Mouse (Mus musculus) erythroblast, embryonic 14.5 days (primary cell): Measurements from ENCODE around the gene A730015C16Rik.

Experiments used
- GATA1 ChIP-seq: IDR thresholded peaks from 2 replicates; pipeline ENCODE4 v1.6.1; 2012; ENCODE audit warnings: low read length, inconsistent platforms, mixed read lengths
- TAL1 ChIP-seq: IDR thresholded peaks from 3 replicates; pipeline ENCODE4 v1.6.1; 2012; ENCODE audit warnings: low read length, inconsistent platforms, mixed read lengths

DNA sequence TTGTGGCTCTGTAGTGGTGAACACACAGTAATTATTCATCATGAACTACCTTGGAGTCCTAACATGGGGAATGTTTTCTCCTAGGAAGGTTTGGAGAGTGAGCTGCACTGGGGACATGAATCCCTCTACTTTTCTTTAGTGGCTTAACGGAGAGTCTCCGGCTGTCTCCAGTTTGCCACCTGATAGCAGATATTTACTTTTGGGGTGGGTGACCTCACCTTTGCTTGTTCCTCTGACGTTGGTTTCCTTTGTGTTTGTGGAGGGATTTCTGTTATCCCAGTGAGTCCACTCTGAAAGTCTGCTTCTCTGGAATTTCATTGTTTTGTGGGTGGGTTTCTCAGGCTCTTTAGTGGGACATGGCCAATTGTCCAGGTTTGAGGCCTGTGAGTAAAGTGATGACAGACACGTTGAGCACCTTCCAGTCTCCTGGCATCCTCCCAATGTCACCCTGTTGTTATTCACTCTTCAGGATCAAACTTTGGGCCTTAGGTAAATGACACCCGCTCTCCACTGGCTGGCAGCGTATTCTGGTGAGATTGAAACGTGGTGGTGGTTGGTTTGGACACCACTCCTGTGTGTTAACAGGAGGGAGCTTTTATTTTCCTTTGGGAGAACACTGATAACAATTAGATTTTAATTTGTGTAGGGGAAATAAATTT is 6.4 kb downstream of the A730015C16Rik start:
- no peak for TF ChIP-seq GATA1
- TF ChIP-seq TAL1: no peak
